In the genomic region with DNA sequence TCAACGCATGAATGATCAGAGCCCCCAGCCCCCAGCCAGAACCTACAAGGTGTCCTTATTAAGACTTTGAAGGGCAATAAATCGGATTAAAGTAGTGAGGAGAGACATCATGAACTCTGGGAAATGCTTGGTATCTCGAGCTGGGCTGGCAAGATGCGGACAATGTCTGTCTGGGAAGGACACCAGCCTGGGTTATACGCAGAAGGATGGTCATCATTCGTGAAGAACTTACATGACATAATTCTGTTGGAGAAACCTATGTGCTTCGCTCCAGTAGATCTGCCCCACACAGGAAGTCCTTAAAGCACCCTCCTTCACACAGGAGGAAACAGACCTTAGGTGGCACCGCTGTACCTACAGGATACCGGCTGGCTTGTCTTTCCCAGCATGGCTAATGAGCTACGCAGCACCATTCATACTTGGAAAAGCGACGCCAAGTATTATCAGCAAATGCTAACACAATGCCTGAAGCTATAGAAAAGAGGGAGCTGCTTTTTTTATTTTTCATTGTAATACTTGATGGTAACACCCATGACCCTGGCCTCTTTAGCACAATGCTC, we compare ENCODE assay signal across 22 mouse cellular contexts.
A peak's percentile ranks its signal among the peaks of the same experiment; 100 is the strongest.
DNase-seq lines count a peak whose midpoint lies in the region; ATAC-seq and TF ChIP-seq lines count a peak whose summit lies in the region.
"Had no signal": no experiment of that assay in that cellular context is flagged by ENCODE, and none has a peak within 500 bp of the region (broad histone marks: within the 10 kb centered on the region; RNA-seq: fewer than 3 reads in every experiment).

No protein-coding gene starts in this region.

- H3K27me3 ChIP-seq in heart, embryonic 12.5 days (replicated peaks): no peaks in the 10 kb centered on the region
- no peaks in the 10 kb centered on the region for H3K27me3 ChIP-seq in splenic B cell, adult 2 months (ENCODE audit: control insufficient read depth, insufficient read depth, low read length, poor library complexity, severe bottlenecking)
- H3K27me3 ChIP-seq: embryonic facial prominence, embryonic 12.5 days; forebrain, embryonic 12.5 days; hindbrain, embryonic 12.5 days; neural tube, embryonic 15.5 days had no signal

- no peak overlapping the region for H3K4me2 ChIP-seq in heart, embryonic 12.5 days
- H3K4me2 ChIP-seq: embryonic facial prominence, embryonic 12.5 days; forebrain, embryonic 12.5 days; hindbrain, embryonic 12.5 days; neural tube, embryonic 15.5 days had no signal

- no peak for DNase-seq in heart, postnatal 10 days
- no peak for DNase-seq in layer of hippocampus, adult 2 months (ENCODE audit: low spot score in 2 of 2)
- DNase-seq in layer of hippocampus, postnatal 14 days (ENCODE audit: low spot score in 2 of 2): no peak
- DNase-seq in splenic B cell, adult 2 months (ENCODE audit: low read depth, low spot score): peak; percentile 44
- DNase-seq in lung, adult 18-20 months: no peak
- DNase-seq: cerebellum, adult 18-20 months; cerebellum, postnatal 14 days; heart, postnatal 14 days; kidney, adult 9 months; kidney, postnatal 25 days; lung, postnatal 4 days; right cerebral cortex, postnatal 14 days had no signal

- no peak for ATAC-seq in heart, embryonic 12.5 days (ENCODE audit: insufficient number of reproducible peaks, low FRiP score)
- ATAC-seq: activated CD4-positive, CD25-positive, alpha-beta regulatory T cell, adult 4 months; inflammation-experienced regulatory T-cells, adult 6 months had no signal

- H3K4me1 ChIP-seq in heart, embryonic 12.5 days (replicated peaks): peaks cover 63% of the 10 kb centered on the region
- H3K4me1 ChIP-seq in brown adipose tissue, adult 24 weeks (ENCODE audit: control insufficient read depth, insufficient read depth, insufficient read length, low read length): peaks cover 42% of the 10 kb centered on the region

- no peak overlapping the region for H3K9ac ChIP-seq in heart, embryonic 12.5 days
- H3K9ac ChIP-seq: embryonic facial prominence, embryonic 12.5 days; forebrain, embryonic 12.5 days; hindbrain, embryonic 12.5 days; liver, embryonic 14.5 days; neural tube, embryonic 15.5 days had no signal

- no peaks in the 10 kb centered on the region for H3K9me3 ChIP-seq in heart, embryonic 12.5 days (replicated peaks)
- H3K9me3 ChIP-seq: embryonic facial prominence, embryonic 12.5 days; forebrain, embryonic 12.5 days; hindbrain, embryonic 12.5 days; neural tube, embryonic 15.5 days had no signal

- H3K36me3 ChIP-seq in heart, embryonic 12.5 days: no peaks in the 10 kb centered on the region
- H3K36me3 ChIP-seq in splenic B cell, adult 2 months (ENCODE audit: control insufficient read depth, insufficient read depth, low read length, poor library complexity, severe bottlenecking): no peaks in the 10 kb centered on the region; the same call in 1 of the 2 replicates
- H3K36me3 ChIP-seq: embryonic facial prominence, embryonic 12.5 days; forebrain, embryonic 12.5 days; hindbrain, embryonic 12.5 days; neural tube, embryonic 15.5 days had no signal

- 80% methylated on average over 12 of the region's 12 CpGs for WGBS in heart, embryonic 12.5 days

- no peak for TF ChIP-seq CTCF in layer of hippocampus, adult 2 months (conservative IDR thresholded peaks at IDR 0.05)

- intact Hi-C loops in heart, postnatal 10 days (cut with DNase I): no loop called here

- no peak overlapping the region for H3K4me3 ChIP-seq in heart, embryonic 12.5 days
- no peak overlapping the region for H3K4me3 ChIP-seq in layer of hippocampus, adult 2 months
- H3K4me3 ChIP-seq in brown adipose tissue, adult 24 weeks (ENCODE audit: insufficient read depth, low read depth, low read length): no peak overlapping the region
- H3K4me3 ChIP-seq: embryonic facial prominence, embryonic 12.5 days; erythroblast, embryonic 14.5 days; forebrain, embryonic 12.5 days; hindbrain, embryonic 12.5 days; neural tube, embryonic 15.5 days had no signal

- H3K27ac ChIP-seq in heart, embryonic 12.5 days (ENCODE audit: poor library complexity, severe bottlenecking): 0 out of 2 replicates have a peak overlapping the region, but pooled peaks have one; percentile 11
- H3K27ac ChIP-seq in layer of hippocampus, adult 2 months: peak overlapping the region; percentile 68; the same call in 1 of the 2 replicates
- peak overlapping the region; percentile 23 for H3K27ac ChIP-seq in brown adipose tissue, adult 24 weeks (replicated peaks; ENCODE audit: low read depth, low read length)
- H3K27ac ChIP-seq: embryonic facial prominence, embryonic 12.5 days; forebrain, embryonic 12.5 days; hindbrain, embryonic 12.5 days; liver, embryonic 14.5 days; neural tube, embryonic 15.5 days had no signal

Comparison
In these comparisons a context has a peak if more than half of its experiments do, and no peak if none do; other contexts are left out.
1. H3K27ac ChIP-seq: peak in every context shown above with its lines; median percentile 68 in layer of hippocampus, adult 2 months; 23 in brown adipose tissue, adult 24 weeks; 11 in heart, embryonic 12.5 days.